In the genomic region with DNA sequence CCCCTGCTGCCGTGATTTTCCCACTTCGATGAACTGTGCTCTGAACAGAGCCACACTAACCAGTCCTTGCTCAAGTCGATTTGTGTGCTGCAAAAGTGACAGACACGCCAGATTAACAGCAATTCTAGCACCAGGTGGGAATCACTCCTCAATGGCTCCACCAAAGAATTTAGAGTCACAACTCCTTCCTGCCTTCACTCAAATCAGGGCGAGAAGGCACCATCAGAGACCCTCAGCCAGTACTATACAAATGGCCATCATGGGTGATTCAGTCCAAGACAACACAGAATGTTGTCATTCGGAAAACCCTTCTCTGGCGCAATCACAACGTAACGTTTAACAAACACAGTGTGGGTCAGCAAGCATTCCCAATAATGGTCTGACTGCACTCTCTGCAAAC, we compare ENCODE assay signal across 32 mouse cellular contexts.
A peak's percentile ranks its signal among the peaks of the same experiment; 100 is the strongest.
DNase-seq lines count a peak whose midpoint lies in the region; ATAC-seq lines count a peak whose summit lies in the region.
"Had no signal": no experiment of that assay in that cellular context is flagged by ENCODE, and none has a peak within 500 bp of the region (broad histone marks: within the 10 kb centered on the region; RNA-seq: fewer than 3 reads in every experiment).

No protein-coding gene starts in this region.

- H3K27ac ChIP-seq in heart, embryonic 10.5 days: no peak overlapping the region
- peak overlapping the region; percentile 3; the same call in 1 of the 2 replicates for H3K27ac ChIP-seq in liver, embryonic 11.5 days (ENCODE audit: low read depth, low read length)
- H3K27ac ChIP-seq in limb, embryonic 10.5 days: peak overlapping the region; percentile 9; the same call in 1 of the 2 replicates
- H3K27ac ChIP-seq in liver, embryonic 13.5 days: peak overlapping the region; percentile 60
- H3K27ac ChIP-seq: embryonic facial prominence, embryonic 10.5 days; embryonic facial prominence, embryonic 13.5 days; forebrain, embryonic 12.5 days; forebrain, embryonic 15.5 days; heart, adult 2 months; hindbrain, embryonic 10.5 days; hindbrain, embryonic 13.5 days; intestine, embryonic 15.5 days had no signal

- H3K4me1 ChIP-seq in heart, embryonic 10.5 days: peaks cover 38% of the 10 kb centered on the region
- H3K4me1 ChIP-seq in liver, embryonic 11.5 days (replicated peaks; ENCODE audit: control insufficient read depth, insufficient read depth, low read length): peaks cover 50% of the 10 kb centered on the region
- peaks cover 42% of the 10 kb centered on the region for H3K4me1 ChIP-seq in limb, embryonic 10.5 days
- peaks cover 76% of the 10 kb centered on the region for H3K4me1 ChIP-seq in liver, embryonic 13.5 days (replicated peaks)
- H3K4me1 ChIP-seq: forebrain, embryonic 15.5 days; hindbrain, embryonic 13.5 days had no signal

- WGBS in heart, embryonic 10.5 days: 74% methylated on average over 9 of the region's 9 CpGs
- 76% methylated on average over 9 of the region's 9 CpGs for WGBS in liver, embryonic 11.5 days
- WGBS in limb, embryonic 10.5 days: 88% methylated on average over 9 of the region's 9 CpGs
- WGBS in liver, embryonic 13.5 days (ENCODE audit: insufficient replicate concordance): 75% methylated on average over 9 of the region's 9 CpGs

- DNase-seq in heart, embryonic 10.5 days (ENCODE audit: low spot score): peak; percentile 70
- DNase-seq in heart, adult 18-20 months: no peak
- no peak for DNase-seq in liver, embryonic 11.5 days (ENCODE audit: low spot score)
- DNase-seq in liver: no peak
- DNase-seq in limb, embryonic 10.5 days (ENCODE audit: low spot score): no peak
- DNase-seq in liver, embryonic 13.5 days: no peak
- no peak for DNase-seq in ovary, postnatal 10 days (ENCODE audit: low spot score)
- no peak for DNase-seq in T-cell, adult 2 months (ENCODE audit: low spot score)
- DNase-seq: adrenal gland, adult 8-10 months; adrenal gland, postnatal 36 days; B cell, adult 2 months; cerebellum, adult 11-12 months; cerebellum, adult 8-10 months; cerebellum, postnatal 10 days; cerebellum, postnatal 36 days; embryo, embryonic 11 days; gastrocnemius, postnatal 25 days; heart, postnatal 10 days; heart, postnatal 36 days had no signal

- H3K4me3 ChIP-seq in heart, embryonic 10.5 days: no peak overlapping the region
- H3K4me3 ChIP-seq in liver, embryonic 11.5 days (ENCODE audit: low read depth, low read length): no peak overlapping the region
- H3K4me3 ChIP-seq in limb, embryonic 10.5 days: no peak overlapping the region
- H3K4me3 ChIP-seq in liver, embryonic 13.5 days (replicated peaks): no peak overlapping the region
- H3K4me3 ChIP-seq: embryonic facial prominence, embryonic 10.5 days; embryonic facial prominence, embryonic 13.5 days; erythroblast, embryonic 14.5 days; forebrain, embryonic 12.5 days; forebrain, embryonic 15.5 days; heart, adult 2 months; hindbrain, embryonic 10.5 days; hindbrain, embryonic 13.5 days; intestine, embryonic 15.5 days had no signal

- H3K9me3 ChIP-seq in heart, embryonic 10.5 days: no peaks in the 10 kb centered on the region
- H3K9me3 ChIP-seq in liver, embryonic 11.5 days (ENCODE audit: control insufficient read depth, low read length): no peaks in the 10 kb centered on the region
- H3K9me3 ChIP-seq in limb, embryonic 10.5 days (replicated peaks): no peaks in the 10 kb centered on the region
- no peaks in the 10 kb centered on the region for H3K9me3 ChIP-seq in liver, embryonic 13.5 days (replicated peaks)
- H3K9me3 ChIP-seq: embryonic facial prominence, embryonic 13.5 days; forebrain, embryonic 12.5 days; forebrain, embryonic 15.5 days; G1E; hindbrain, embryonic 10.5 days; hindbrain, embryonic 13.5 days; intestine, embryonic 15.5 days had no signal

- no peaks in the 10 kb centered on the region for H3K27me3 ChIP-seq in heart, embryonic 10.5 days (ENCODE audit: insufficient read depth, poor library complexity, severe bottlenecking)
- no peaks in the 10 kb centered on the region for H3K27me3 ChIP-seq in liver, embryonic 11.5 days (replicated peaks; ENCODE audit: control insufficient read depth, insufficient read depth, low read length)
- H3K27me3 ChIP-seq in limb, embryonic 10.5 days (ENCODE audit: low read depth, poor library complexity, severe bottlenecking): no peaks in the 10 kb centered on the region
- H3K27me3 ChIP-seq in liver, embryonic 13.5 days: no peaks in the 10 kb centered on the region
- H3K27me3 ChIP-seq: CH12.LX; embryonic facial prominence, embryonic 13.5 days; forebrain, embryonic 15.5 days; hindbrain, embryonic 13.5 days; intestine, embryonic 15.5 days; Patski had no signal

- no peak overlapping the region for H3K9ac ChIP-seq in liver, embryonic 11.5 days (ENCODE audit: low read depth, low read length)
- H3K9ac ChIP-seq in liver, embryonic 13.5 days: no peak overlapping the region; the same call in 1 of the 2 replicates
- H3K9ac ChIP-seq: embryonic facial prominence, embryonic 13.5 days; forebrain, embryonic 12.5 days; forebrain, embryonic 15.5 days; hindbrain, embryonic 13.5 days; intestine, embryonic 15.5 days had no signal

- ATAC-seq in liver, embryonic 11.5 days (replicated peaks; ENCODE audit: low FRiP score): no peak
- no peak for ATAC-seq in liver, embryonic 13.5 days (ENCODE audit: low read depth)
- ATAC-seq: forebrain, embryonic 15.5 days; hindbrain, embryonic 16.5 days; intestine, embryonic 15.5 days; Patski had no signal

- H3K36me3 ChIP-seq in heart, embryonic 10.5 days: peaks cover 6% of the 10 kb centered on the region
- H3K36me3 ChIP-seq in liver, embryonic 11.5 days (ENCODE audit: control insufficient read depth, insufficient read depth, low read length): peaks cover 5% of the 10 kb centered on the region; the same call in 1 of the 2 replicates
- H3K36me3 ChIP-seq in limb, embryonic 10.5 days: peaks cover 5% of the 10 kb centered on the region
- peaks cover 8% of the 10 kb centered on the region for H3K36me3 ChIP-seq in liver, embryonic 13.5 days
- H3K36me3 ChIP-seq: embryonic facial prominence, embryonic 10.5 days; forebrain, embryonic 12.5 days; forebrain, embryonic 15.5 days; G1E; hindbrain, embryonic 10.5 days; hindbrain, embryonic 13.5 days; intestine, embryonic 15.5 days had no signal

- H3K4me2 ChIP-seq in liver, embryonic 11.5 days: no peak overlapping the region
- H3K4me2 ChIP-seq in liver, embryonic 13.5 days: no peak overlapping the region
- H3K4me2 ChIP-seq: embryonic facial prominence, embryonic 13.5 days; forebrain, embryonic 12.5 days; forebrain, embryonic 15.5 days; hindbrain, embryonic 13.5 days; intestine, embryonic 15.5 days had no signal
